10 mouse cellular contexts compared by ENCODE assay signal in the genomic region with DNA sequence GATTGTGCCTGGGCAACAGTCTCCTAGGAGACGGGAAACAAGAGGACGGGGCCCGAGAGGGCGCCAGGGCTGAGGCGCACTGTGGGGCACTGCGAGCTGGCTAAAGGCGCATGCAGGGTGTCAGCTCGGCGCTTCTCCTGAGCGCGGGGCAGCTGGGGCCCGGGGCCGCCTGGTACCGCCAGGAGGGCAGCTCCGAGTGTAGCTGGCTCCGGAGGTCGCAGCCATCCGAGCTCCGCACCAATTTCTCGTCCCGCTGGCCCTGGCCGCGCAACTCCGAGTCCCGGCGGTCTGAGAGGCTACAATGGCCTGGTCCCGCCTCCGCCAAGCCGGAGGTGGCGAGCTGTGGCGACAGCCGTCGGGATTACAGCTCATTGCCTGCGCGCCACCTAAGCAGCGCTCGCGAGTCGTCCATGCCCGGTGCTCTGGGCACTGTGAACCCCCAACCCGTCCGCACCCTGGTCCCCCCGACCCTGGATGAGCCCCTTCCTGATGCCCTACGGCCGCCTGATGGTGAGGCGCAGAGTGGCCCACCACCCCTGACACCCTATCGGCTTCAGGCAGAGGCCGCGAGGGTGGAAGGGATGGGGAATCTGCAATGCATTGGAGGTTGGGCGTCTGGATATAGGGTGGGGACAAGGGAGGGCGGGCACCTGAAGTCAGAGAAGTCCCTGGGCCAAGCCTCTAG. TPM values are rescaled to one million over a fixed set of nuclear protein-coding genes. Genes with fewer than 3 reads are reported as not detected.
A peak's percentile ranks its signal among the peaks of the same experiment; 100 is the strongest.
DNase-seq lines count a peak whose midpoint lies in the region; ATAC-seq lines count a peak whose summit lies in the region.
"Had no signal": no experiment of that assay in that cellular context is flagged by ENCODE, and none has a peak within 500 bp of the region (broad histone marks: within the 10 kb centered on the region; RNA-seq: fewer than 3 reads in every experiment).

No protein-coding gene starts in this region.

- DNase-seq in Muller cell, postnatal 12 days (ENCODE audit: inconsistent ontology term): peak; percentile 72
- peak; percentile 43 for DNase-seq in cerebellum, adult 8-10 months
- DNase-seq in forelimb bud, embryonic 11.5 days (ENCODE audit: low read depth, low spot score): peak; percentile 55
- DNase-seq in layer of hippocampus, postnatal 36 days: peak; percentile 61 to 70
- peak; percentile 29 for DNase-seq in lung, postnatal 14 days
- DNase-seq in retina, embryonic 14.5 days (ENCODE audit: low spot score): peak; percentile 77
- DNase-seq in thymus, postnatal 0 days (ENCODE audit: low spot score): no peak

- H3K4me2 ChIP-seq in hindbrain, embryonic 12.5 days (replicated peaks): peak overlapping the region; percentile 87

- H3K4me1 ChIP-seq in hindbrain, embryonic 12.5 days: peaks cover 16% of the 10 kb centered on the region

- H3K27ac ChIP-seq in hindbrain, embryonic 12.5 days: peak overlapping the region; percentile 78

- peak; percentile 94 for ATAC-seq in hindbrain, embryonic 12.5 days (ENCODE audit: low FRiP score)

- H3K36me3 ChIP-seq in hindbrain, embryonic 12.5 days: peaks cover 38% of the 10 kb centered on the region

- H3K9me3 ChIP-seq in hindbrain, embryonic 12.5 days (replicated peaks): no peaks in the 10 kb centered on the region

- under 1% methylated on average over 51 of the region's 51 CpGs for WGBS in hindbrain, embryonic 12.5 days

- H3K9ac ChIP-seq in hindbrain, embryonic 12.5 days: peak overlapping the region; percentile 72

- H3K27me3 ChIP-seq in hindbrain, embryonic 12.5 days: peaks cover 4% of the 10 kb centered on the region; the same call in 1 of the 2 replicates

- peak overlapping the region; percentile 47 for H3K4me3 ChIP-seq in hindbrain, embryonic 12.5 days

RNA-seq across cellular contexts. Expression of a gene that starts 3.5 kb away (rescaled TPM):
- 8.0 and 8.9 TPM in 2 replicates for polyA plus RNA-seq in hindbrain, embryonic 12.5 days (2016; fragmentation: Nextera tagmentation; extraction: Ambion mirVana)
- 10 to 100 TPM; 17.8 to 19.3 TPM for total RNA-seq in layer of hippocampus, postnatal 36 days (2021)
- polyA plus RNA-seq in thymus, postnatal 0 days (2015; fragmentation: Nextera tagmentation; extraction: Ambion mirVana): 4.6 and 7.2 TPM in 2 replicates

RNA-seq across cellular contexts. Expression of a gene that starts 14.6 kb away (rescaled TPM):
- 363 and 371 TPM in 2 replicates for polyA plus RNA-seq in hindbrain, embryonic 12.5 days (2016; fragmentation: Nextera tagmentation; extraction: Ambion mirVana)
- 100 to 1,000 TPM; 296 to 329 TPM for total RNA-seq in layer of hippocampus, postnatal 36 days (2021)
- polyA plus RNA-seq in thymus, postnatal 0 days (2015; fragmentation: Nextera tagmentation; extraction: Ambion mirVana): 528 and 562 TPM in 2 replicates

RNA-seq across cellular contexts. Expression of a gene that starts 14.8 kb away (rescaled TPM):
- polyA plus RNA-seq in hindbrain, embryonic 12.5 days (2016; fragmentation: Nextera tagmentation; extraction: Ambion mirVana): 64.5 and 66.0 TPM in 2 replicates
- 10 to 100 TPM; 53.4 to 56.1 TPM for total RNA-seq in layer of hippocampus, postnatal 36 days (2021)
- 37.5 and 39.5 TPM in 2 replicates for polyA plus RNA-seq in thymus, postnatal 0 days (2015; fragmentation: Nextera tagmentation; extraction: Ambion mirVana)

RNA-seq across cellular contexts. Expression of a gene that starts 26.6 kb away (rescaled TPM):
- 22.0 and 26.1 TPM in 2 replicates for polyA plus RNA-seq in hindbrain, embryonic 12.5 days (2016; fragmentation: Nextera tagmentation; extraction: Ambion mirVana)
- total RNA-seq in layer of hippocampus, postnatal 36 days (2021): 10 to 100 TPM; 31.1 to 32.4 TPM
- polyA plus RNA-seq in thymus, postnatal 0 days (2015; fragmentation: Nextera tagmentation; extraction: Ambion mirVana): 25.3 and 26.7 TPM in 2 replicates

RNA-seq across cellular contexts. Expression of a gene that starts 43.0 kb away (rescaled TPM):
- not detected in 2 replicates for polyA plus RNA-seq in hindbrain, embryonic 12.5 days (2016; fragmentation: Nextera tagmentation; extraction: Ambion mirVana)
- not detected for total RNA-seq in layer of hippocampus, postnatal 36 days (2021)
- 0.37 and 1.5 TPM in 2 replicates for polyA plus RNA-seq in thymus, postnatal 0 days (2015; fragmentation: Nextera tagmentation; extraction: Ambion mirVana)
- total RNA-seq: left cerebral cortex, adult 8-10 months; MEL had no signal
